In the genomic region with DNA sequence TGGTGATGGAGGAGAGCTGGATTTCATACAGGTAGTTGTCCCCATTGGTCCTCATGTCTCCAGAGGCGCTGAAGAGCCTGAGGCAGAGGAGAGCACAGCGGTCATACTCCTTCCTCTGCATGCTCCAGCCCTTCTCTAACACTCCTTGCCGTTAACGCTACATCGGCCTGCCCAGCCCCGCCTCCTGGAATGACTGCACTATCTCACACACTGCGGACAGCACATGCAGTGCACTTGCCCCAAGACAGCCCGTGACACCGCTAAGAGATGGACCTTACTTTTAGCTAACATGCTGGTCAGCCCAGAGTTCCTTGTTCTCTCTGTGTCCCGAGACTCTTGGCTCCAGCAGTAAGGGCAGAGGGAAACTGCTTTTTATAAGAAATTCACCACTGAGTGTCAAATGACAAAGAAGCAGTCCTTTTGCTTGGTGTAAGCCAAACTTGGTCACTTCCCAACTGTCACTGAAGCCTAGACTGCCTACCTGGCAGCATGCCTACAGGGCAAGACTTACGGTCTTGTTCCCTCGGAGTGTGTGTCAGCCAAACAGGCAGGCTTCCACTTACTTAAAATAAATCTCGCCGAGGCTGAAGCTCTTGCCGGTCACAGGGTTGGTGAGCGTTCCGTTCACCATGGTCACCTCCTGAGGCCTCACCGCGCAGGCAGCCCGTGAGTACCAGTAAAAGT, we compare ENCODE assay signal across 8 mouse cellular contexts. TPM values are rescaled to one million over a fixed set of nuclear protein-coding genes. Genes with fewer than 3 reads are reported as not detected.
DNase-seq lines count a peak whose midpoint lies in the region; TF ChIP-seq lines count a peak whose summit lies in the region.

No protein-coding gene starts in this region.

- H3K27me3 ChIP-seq in kidney, adult 2 months (replicated peaks; ENCODE audit: control insufficient read depth, insufficient read depth, low read length): no peaks in the 10 kb centered on the region

- no peak for TF ChIP-seq CTCF in kidney, adult 2 months (conservative IDR thresholded peaks at IDR 0.05; ENCODE audit: insufficient read depth, insufficient read length, low read depth, low read length)
- TF ChIP-seq CTCF in left cerebral cortex, adult 2 months (IDR thresholded peaks at IDR 0.05): no peak

- intact Hi-C loops in left cerebral cortex, adult 2 months (cut with DNase I): loop anchor here (10.0 kb wide), 1 partner anchor 444 kb away; no protein-coding TSS in a partner anchor

- H3K4me1 ChIP-seq in kidney, adult 2 months (ENCODE audit: control insufficient read depth, insufficient read depth, low read length): no peaks in the 10 kb centered on the region

- no peak for TF ChIP-seq POLR2A in kidney, adult 2 months (IDR thresholded peaks at IDR 0.05; ENCODE audit: low read depth, low read length)

- H3K4me3 ChIP-seq in kidney, adult 2 months (ENCODE audit: insufficient read depth, low read depth, low read length): no peak overlapping the region
- no peak overlapping the region for H3K4me3 ChIP-seq in left cerebral cortex, adult 2 months

- peak; percentile 74 for DNase-seq in kidney, adult 2 months
- DNase-seq in kidney, adult 18-20 months: no peak
- DNase-seq in adrenal gland, postnatal 14 days: peak; percentile 82
- peak; percentile 60 to 77 for DNase-seq in gastrocnemius, adult 8-10 months (ENCODE audit: low spot score in 2 of 2)
- peak; percentile 45 for DNase-seq in kidney, postnatal 14 days
- no peak for DNase-seq in embryo, embryonic 10.5 days (ENCODE audit: low spot score)
- DNase-seq in left cerebral cortex, adult 2 months (ENCODE audit: extremely low spot score in 1 of 2, low spot score in 2 of 2): no peak
- DNase-seq in yolk sac, embryonic 10.5 days (ENCODE audit: low spot score): no peak

- no peak overlapping the region for H3K27ac ChIP-seq in kidney, adult 2 months (ENCODE audit: insufficient read depth, low read depth, low read length)
- H3K27ac ChIP-seq in left cerebral cortex, adult 2 months: no peak overlapping the region

- WGBS in kidney, adult 2 months: 59% methylated on average over 20 of the region's 20 CpGs

- H3K36me3 ChIP-seq in kidney, adult 2 months (ENCODE audit: control insufficient read depth, insufficient read depth, low read length): no peaks in the 10 kb centered on the region

RNA-seq across cellular contexts. Expression of gene Slc22a1, which starts 12.9 kb away (rescaled TPM):
- polyA plus RNA-seq in kidney, adult 2 months (2012; rRNA removed): 468 and 516 TPM in 2 replicates
- total RNA-seq in adrenal gland, postnatal 14 days (2021): 1.2 and 18.3 TPM in 2 replicates
- under 1 TPM in 1 of 4 experiments, not detected in 3; 0.16 TPM for total RNA-seq in gastrocnemius, adult 8-10 months (2022)
- total RNA-seq in left cerebral cortex, adult 2 months (2021): under 1 TPM; 0.61 to 0.96 TPM

Comparison
In these comparisons a context has a peak if more than half of its experiments do, and no peak if none do; other contexts are left out.
1. DNase-seq: peak in kidney, adult 2 months (single experiment), adrenal gland, postnatal 14 days (single experiment), gastrocnemius, adult 8-10 months (2 of 2) and kidney, postnatal 14 days (single experiment); none in kidney, adult 18-20 months (single experiment), embryo, embryonic 10.5 days (single experiment), left cerebral cortex, adult 2 months (0 of 2) and yolk sac, embryonic 10.5 days (single experiment).